Mouse (Mus musculus) retina, adult 2 months (tissue): Measurements from ENCODE around the gene Cfl2.

ENCODE experiments used
- DNase-seq: peaks from one replicate; pipeline ENCODE4 v3.0.0-alpha.2; 2012; ENCODE audit warnings: low read depth, low spot score

Gene Cfl2

GRCm38 (mm10) chr12:54830574-54830973 is 32.1 kb downstream of the Cfl2 start:
- DNase-seq: peak; percentile 62

GRCm38 (mm10) chr12:54829876-54830275 is 32.8 kb downstream of the Cfl2 start:
- DNase-seq: no peak

- no peak for DNase-seq
These were observed 34.6 kb downstream of the Cfl2 start for GRCm38 (mm10) chr12:54828043-54828442.

- DNase-seq: no peak
These were observed 37.5 kb downstream of the Cfl2 start for GRCm38 (mm10) chr12:54825202-54825601.

GRCm38 (mm10) chr12:54822836-54823426 is 39.7 kb downstream of the Cfl2 start:
- DNase-seq: no peak

GRCm38 (mm10) chr12:54820684-54821161 is 42.0 kb downstream of the Cfl2 start:
- no peak for DNase-seq

- DNase-seq: no peak
These were observed 43.3 kb downstream of the Cfl2 start for GRCm38 (mm10) chr12:54819181-54819935.

GRCm38 (mm10) chr12:54810142-54810541 is 52.5 kb downstream of the Cfl2 start:
- DNase-seq: no peak
